Mouse (Mus musculus): ENCODE data around the gene Spata46.

The Spata46 gene

DNA sequence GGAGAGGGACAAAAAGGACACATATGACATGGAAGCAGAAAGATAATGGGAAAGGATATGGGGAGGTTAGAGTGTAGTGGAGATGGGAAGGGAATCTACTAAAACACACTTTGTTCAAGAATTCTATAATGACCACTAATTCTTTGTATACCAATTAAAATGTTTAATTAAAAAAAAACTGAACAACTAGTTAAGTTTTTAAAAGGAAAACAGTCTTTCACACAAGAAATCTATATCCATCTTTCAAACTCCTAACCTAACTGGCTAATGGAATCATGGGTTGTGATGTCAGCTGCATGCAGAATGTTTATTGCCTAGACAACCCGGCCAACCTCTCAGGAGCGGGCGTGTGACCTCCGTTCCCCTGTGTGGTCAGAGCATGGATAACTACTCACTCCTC, at the start of gene Spata46:
Spata46 (plus strand) TSS at position 301 of the 400 bp plus-strand sequence.
- DNase-seq (ENCODE audit: low read depth, low spot score) = no peak

DNA sequence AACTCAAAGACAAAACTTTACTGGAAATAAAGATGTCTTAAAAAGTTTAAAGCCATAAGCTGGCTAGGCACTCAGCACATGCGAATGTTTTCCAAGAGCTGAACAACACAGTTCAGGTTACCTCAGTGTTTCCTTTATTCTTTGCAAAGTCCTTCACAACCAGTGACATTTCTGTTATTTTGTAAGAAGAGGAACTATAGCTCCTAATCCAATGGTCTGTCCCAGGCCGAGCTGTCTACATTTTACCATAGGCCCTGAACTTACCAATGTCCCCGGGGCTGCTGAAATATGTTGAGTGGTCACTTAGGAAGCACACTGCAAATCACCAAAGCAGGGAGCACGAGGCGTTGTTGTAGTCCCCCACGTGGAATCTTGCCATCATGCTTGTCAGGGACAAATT, 38.3 kb upstream of the Spata46 start:
- DNase-seq (ENCODE audit: low read depth, low spot score) = no peak

DNA sequence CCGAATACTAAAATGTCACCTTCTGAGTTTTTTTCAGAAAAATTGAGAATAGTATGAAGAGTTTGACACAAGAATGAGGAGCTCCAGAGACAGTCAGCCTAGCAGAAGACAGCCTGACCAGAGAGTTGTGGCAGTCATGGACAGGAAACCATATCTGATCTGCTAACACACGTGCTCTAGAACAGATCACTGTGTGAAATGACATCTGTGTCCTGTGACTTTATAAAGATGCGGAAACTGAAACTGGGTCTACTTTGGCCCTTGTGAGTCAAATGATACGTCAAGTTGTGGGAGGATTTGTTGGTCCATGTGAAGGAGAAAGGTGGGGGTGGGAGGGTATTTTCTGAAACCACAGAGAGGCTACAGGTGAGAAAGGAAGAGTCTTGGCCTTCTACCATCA, 37.9 kb upstream of the Spata46 start:
- DNase-seq (ENCODE audit: low read depth, low spot score) = no peak

DNA sequence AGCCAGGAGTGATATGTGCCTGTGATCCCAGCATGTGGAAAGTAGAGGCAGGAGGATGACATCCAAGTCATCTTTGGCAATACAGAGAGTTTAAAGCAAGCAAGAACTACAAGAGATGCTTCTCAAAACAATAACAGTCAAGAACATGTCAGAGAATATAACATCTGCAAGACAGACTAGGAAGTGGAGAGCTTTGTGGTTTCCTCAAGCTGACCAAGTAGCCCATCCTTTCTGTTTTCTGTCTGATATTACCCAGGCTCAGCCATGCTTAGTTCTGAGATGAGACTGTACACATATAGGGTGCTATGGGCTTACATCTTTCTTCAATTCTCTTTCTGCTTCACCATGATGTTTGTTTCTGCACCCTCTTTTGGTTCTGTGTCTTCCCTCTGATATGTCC, 35.4 kb upstream of the Spata46 start:
- no peak for DNase-seq (ENCODE audit: low read depth, low spot score)

DNA sequence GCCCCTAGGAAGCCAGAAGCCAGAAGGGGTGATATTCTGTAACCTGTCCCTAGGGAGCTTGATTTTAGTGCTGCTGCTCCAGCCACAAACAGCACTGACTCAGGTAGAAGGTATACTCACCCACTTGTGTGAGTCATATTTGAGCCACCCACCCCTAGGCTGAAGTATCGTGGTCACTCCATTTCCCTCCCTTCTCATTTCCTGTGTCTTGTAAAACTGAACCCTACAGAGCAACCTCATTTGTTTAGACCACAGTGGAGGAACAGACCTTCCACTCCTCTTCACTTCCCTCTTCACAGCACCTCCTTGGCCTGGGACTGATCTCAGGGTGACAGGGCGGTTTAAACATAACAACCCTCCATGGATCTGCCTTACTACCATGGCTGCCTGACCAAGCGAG, 31.6 kb upstream of the Spata46 start, which contains the start of gene Sh2d1b1:
Sh2d1b1 (plus strand) TSS at position 305 of the 400 bp plus-strand sequence.
- DNase-seq (ENCODE audit: low read depth, low spot score) = no peak

DNA sequence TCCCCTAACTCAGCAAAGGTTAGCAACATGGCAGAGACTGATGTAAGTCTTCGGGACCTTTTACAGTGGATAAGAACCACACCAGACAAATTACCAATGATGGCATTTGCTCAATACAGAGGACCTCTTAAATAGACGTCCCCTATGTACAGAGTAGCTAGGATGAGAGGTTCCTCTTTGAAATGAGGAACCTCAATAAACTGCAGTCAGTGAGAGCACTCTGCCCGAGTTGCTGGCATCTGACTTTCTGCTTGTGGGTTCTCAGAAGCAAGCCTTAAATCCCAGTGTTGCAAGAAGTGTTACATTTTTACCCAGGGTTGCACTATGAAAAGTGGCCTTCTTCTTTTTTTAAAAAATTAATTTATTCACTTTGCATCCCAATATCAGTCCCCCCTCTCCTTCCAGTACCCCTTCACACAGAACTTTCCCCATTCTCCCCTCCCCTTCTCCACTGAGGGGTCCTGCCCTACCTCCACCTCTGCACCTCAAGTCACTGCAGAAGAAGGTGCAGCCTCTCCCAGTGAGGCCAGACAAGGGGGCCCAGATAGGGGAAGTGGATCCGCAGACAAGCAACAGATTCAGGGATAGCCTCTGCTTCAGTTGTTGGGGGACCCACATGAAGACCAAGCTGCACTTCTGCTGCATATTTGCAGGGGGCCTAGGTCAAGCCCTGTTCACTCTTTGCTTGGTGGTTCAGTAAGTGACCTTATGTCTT, 26.0 kb upstream of the Spata46 start:
- DNase-seq (ENCODE audit: low read depth, low spot score) = no peak

DNA sequence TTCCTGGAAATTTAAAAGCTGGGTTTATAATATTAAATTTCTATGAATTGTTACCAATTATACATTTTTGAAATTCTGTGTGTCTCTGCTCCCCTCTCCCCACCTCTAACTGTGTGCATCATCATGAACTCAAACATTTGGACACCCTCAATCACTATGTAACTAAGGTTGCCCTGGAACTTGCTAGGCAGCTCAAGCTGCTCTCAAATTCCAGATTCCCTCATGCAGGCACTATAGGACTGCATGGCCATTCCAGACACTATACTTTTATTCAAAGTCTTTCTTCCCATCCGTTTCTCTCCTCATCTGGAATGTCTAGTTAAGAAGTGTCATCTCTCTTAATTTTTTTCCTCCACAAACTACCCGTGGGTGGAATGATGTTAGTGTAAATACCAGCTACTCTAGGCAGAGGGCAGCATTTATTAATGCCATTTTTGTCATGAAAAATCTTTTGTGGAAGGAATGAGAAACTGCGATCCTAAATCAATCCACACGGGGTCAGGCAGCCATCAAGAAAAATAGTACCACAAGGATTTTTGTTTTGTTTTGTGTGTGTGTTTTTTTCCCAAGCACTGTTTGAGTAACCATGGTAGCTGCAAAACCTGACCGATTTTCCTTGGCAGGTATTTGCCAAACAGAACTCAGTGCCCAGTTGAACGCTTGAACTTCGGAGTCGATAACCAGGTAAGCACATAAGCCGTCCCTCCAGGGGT, 16.2 kb upstream of the Spata46 start:
- peak; percentile 49 for DNase-seq (ENCODE audit: low read depth, low spot score)

DNA sequence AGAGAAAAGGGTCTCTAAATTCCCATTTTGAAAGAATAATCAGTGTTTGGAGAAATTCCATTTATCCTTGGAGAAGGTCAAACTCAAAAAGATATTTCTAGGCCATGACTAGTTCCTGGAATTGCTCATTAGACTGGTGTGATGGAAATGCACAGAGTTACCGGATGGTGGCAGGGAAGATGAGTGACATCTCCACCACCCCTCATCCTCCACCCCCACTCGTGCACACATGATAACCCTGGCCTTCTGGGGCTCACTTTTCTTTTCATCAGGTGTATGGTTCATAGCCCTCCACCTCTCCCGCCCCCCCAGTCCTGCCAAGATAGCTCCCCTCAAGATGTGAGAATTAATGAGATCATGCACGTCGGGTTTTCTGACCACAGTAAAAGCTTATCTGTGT, 15.3 kb upstream of the Spata46 start:
- DNase-seq (ENCODE audit: low read depth, low spot score) = no peak

DNA sequence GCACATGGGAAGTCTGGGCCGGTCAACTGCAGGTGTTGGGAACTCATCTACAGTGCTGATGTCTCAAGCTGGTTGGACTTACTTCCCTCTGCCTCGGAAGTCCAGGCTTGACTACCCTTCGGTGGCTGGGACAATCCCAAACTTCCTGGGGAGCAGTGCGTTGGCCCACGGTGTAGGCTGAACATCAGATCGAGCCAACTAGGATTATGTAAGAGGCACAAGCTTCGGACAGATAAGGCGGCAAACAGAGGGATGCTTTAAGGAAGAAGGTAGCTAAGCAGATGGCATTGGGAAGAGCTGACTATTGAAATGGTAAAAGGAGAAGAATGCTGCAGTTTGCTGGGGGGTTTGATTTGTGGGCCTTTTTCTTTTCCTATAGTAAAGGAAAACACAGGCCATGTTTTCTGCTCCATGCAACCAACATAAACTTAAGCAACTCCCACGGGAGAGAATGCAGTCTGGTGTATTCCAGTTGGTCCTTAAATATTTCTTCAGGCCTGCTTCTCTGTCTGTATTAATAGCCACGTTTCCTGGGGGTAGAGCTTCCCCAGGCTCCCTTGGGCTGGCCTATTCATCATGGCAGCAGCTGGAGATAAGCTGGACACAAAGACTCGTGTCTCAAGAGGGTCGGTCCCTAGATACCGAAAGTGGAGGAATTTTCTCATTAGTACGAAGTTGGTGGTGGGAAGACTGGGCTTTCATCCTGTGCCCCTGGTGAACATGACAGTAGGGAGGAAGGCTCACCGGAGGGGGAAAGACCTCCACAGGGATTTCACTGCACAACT, 13.6 kb upstream of the Spata46 start:
- no peak for DNase-seq (ENCODE audit: low read depth, low spot score)

DNA sequence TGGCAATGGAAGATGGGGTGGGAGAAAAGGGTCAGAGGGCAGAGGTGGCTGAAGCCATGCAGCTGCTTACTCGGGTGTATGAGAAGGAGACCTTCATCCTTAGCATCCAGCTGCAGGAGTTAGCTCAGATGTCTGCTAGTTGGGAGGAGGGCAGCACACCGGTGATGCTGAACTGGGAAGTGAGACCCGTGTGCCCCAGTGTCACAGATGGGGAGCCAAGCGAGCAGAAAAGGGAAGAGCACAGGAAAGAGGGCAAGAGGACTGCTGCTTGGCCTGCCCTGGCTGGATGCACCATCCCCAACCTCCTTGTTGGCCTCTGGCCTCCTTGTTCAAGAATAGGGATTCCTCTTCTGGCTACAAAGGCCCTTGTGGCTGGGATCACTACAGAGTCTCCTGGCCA, 9.1 kb upstream of the Spata46 start:
- no peak for DNase-seq (ENCODE audit: low read depth, low spot score)

DNA sequence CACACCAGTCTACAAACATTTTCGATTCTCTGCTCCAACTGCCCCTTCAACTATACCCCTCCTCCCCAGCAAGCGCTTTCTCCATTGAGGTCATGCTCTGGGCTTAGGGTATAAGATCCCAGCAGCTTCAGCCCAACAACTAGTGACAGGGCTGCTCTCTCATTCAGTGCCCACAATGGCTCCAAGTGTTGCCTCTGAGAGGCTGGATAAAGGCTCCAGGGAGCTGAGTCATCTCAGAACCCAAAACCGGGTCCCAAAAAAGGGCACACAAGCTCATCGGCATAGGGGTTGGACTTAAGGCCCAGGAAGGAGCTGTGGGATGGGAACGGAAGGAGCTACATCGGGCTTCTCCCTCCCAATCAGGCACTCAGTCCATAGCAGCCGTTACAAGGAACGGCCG, 6.9 kb upstream of the Spata46 start:
- no peak for DNase-seq (ENCODE audit: low read depth, low spot score)

DNA sequence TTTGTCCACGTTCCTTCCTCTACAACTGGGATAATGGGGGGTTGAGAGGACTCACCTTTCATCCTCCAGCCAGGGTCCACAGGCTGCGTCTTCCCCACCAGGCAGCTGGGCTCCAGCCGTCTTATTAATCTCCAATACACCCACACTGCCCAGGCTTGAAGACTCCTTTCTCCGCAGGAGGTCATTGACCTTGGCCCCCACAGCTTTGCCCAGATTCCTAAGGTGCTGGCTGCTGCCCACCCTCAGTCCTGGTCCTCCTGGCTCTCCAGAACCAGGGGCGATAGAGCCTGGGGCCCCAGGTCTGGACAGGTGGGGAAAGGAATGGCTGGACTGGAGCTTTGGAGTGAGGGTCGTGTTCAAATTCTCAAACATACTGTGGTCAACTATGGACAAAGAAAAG, 6.1 kb upstream of the Spata46 start:
- no peak for DNase-seq (ENCODE audit: low read depth, low spot score)

DNA sequence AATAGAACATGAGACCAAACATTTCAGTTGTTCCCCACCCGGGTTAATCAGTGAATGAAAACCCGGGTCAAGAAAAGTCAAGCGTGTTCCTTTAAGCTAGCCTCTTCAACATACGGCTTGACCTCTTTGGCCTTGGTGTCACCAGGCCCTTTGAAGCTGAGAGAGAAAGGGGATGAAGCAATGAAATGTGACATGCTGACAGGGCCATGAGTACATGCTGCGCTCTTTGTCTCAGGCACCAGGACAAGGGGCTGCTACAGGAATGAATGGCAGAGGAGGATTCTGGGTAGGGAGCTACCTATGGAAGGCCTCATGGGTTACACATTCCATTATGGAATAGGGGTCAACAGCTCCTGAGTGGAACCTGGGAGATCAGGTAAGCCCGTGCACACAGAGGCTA, 5.5 kb upstream of the Spata46 start:
- no peak for DNase-seq (ENCODE audit: low read depth, low spot score)

DNA sequence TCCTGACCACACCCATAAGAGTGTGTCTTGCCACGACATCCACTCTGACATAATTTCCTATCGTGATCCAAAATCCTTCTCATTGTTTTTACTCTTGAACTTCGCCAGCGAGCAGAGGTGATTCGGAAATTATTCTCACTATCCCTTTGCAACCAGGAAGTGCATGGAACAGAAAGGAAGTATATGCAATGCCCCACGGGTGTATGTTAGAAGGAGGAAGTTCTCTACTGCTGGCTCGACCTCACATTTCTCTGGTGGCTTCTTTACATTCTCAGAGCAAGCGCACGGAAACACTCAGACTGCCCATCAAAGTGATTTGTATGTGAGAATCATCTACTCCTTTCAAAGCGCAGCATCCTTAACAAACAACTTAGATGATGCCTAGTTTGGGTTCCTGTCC, 3.6 kb upstream of the Spata46 start:
- no peak for DNase-seq (ENCODE audit: low read depth, low spot score)

DNA sequence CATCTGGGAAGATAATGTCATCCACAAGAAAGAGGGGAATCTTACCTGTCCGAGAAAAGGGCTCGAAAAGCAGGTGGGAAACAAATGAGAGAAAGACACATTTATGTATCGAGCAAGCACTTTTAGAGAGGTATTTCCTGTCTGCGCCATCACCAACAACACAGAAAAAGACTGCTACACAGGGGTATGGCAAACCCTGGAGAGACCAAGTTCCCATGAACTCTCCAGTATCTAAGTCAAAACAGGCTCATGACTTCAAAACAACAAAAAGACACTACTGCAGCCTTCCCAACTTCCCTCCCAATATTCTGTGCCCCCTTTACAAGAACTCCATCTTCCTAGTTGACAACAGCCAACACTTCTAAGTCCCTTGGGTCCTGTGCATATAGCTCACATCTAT, 2.4 kb upstream of the Spata46 start, which contains the start of gene Gm7694:
Gm7694 (minus strand) TSS at position 101 of the 400 bp plus-strand sequence.
- no peak for DNase-seq (ENCODE audit: low read depth, low spot score)

DNA sequence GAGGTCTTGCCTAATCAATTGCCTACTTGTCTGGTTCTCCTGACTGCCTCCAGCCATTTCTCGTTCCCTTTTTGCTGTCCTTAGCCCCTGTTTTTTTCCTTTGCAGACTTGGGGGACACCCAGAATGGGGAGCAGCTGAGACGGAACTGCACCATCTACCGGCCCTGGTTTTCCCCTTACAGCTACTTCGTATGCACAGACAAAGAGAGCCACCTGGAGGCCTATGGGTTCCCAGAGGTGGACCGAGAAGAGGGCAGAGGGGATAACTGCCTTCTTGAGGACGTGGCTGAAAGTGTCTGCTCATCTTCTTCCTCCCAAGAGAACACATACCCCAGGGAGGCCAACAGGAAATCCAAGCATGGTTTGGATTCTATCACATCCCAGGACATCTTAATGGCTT, 2.8 kb downstream of the Spata46 start:
- DNase-seq (ENCODE audit: low read depth, low spot score) = no peak

DNA sequence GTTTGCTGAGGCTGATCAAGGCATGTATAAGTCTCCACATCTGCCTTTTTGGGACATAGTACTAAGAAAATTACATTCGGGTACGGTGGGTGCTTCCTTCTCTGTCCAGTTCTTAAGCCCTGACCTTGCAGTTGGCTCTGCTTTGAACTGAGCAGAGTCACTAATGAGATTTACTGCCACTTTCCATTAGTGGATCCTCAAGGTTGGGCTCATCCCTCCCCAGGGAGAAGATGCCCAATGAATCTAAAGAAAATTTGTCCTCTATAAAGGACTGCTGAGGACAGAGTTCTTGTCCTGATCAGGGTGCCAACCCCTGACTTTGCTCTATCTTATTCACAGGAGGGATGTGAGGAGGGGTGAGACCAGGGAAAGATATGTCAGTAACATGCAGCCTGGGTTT, 13.4 kb downstream of the Spata46 start:
- DNase-seq (ENCODE audit: low read depth, low spot score) = no peak

DNA sequence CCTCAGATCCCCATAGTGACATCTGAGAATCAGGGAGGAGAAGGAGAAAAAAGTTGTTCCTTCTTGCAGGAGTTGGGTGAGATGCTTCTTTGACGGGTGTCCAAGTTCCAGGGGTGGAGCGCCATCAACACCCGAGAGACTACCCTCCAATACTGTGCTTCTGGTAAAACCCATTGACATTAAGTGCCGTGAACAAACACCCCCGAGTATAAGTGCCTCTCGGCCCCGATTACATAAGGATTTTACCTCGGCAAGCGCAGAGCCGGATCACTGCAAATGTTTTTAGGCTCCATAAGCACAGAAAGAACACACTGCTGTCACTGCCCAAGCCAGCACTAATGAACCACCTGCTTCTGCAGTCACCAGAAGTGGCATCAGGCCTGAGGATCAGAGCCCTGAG, 14.4 kb downstream of the Spata46 start:
- DNase-seq (ENCODE audit: low read depth, low spot score) = no peak

DNA sequence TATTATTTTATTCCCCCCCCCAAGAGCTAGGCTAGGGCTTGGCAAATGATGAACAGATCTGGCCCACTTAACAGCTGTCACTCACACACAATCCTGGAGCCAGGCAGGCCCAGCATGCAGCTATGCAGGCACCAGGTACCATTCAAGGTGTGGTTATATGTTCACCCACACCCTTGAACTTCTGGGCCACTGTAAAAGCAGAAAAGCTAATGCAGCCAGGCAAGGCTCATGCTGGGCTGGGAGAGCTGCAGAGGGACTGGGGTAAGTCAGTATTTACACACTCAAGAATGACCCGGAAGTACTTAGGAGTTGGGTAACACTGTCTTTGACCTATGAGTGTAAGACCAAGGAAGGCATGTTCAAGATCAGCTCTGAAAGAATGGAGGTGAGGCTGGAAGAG, 15.7 kb downstream of the Spata46 start:
- no peak for DNase-seq (ENCODE audit: low read depth, low spot score)

DNA sequence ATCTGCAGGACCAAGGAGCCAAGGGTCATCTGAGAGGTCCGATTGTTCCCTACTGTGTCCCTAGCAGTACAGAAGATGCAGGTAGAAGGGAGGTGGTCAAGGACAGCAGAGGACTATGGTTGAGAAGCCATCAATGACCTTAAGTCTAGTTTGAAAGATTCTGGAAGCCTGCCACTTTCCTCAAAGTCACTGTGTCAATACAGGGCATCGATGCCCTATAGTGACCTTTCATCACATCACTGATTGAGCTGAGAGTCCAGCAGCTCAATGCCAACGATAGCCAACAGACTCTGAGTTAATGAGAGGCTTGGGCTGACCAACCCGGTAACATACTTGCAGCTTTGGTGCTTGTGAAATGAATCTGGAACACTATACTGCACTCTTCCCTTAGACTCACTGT, 16.7 kb downstream of the Spata46 start:
- no peak for DNase-seq (ENCODE audit: low read depth, low spot score)

DNA sequence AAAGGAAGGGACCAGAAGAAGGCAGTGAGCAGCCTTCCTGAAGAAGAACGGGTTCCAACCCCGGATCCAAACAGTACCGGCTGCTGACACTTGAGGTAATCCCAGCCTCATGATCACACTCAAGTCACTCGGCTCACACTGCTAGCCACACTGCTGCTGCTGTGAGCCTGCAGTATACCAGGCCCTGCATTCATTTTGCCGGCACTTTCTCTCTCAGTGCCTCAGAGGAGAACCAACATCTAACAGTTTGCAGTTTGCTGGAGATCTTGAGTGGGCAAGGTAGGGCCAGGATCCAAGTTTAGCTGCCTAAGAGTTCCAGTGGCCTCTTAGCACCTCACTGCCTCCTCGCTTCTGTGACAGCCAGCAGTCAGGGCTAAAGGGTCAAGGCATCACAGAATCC, 23.3 kb downstream of the Spata46 start:
- DNase-seq (ENCODE audit: low read depth, low spot score) = no peak

DNA sequence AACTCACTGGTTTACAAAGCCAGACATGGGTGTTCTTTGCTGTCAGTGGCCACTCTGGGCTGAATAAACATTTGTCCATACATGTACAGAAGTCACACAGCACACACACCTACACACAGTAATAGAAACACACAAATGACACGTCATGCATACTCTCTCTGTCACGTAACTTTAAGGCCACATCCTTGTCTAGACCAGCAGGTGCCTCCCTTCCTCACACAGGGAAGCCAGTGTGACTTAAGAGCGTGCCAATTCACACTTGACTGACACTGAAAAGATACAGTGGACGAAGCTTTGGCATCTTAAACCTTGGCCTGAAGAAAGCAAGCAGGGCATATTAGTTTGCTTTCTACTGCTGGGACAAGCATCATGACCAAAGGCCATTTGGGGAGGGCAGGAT, 24.2 kb downstream of the Spata46 start:
- DNase-seq (ENCODE audit: low read depth, low spot score) = no peak

DNA sequence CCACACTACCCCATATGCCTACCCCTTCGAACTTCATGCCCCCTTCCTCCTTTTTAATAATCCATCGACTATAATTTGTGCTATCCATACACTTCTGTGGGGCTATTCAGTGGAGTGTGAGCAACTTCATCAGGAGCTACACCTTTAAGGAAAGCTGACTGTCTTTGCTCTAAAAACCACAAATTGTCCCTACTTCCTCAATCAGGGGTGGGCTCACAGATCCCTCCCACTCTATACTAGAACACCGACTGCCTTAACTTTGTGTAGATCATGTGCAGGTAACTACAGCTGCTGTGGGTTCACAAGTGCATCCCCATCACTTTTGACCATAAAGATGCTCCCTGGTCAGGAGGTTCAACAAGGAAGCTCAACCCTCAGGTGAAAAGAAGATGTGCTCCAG, 31.3 kb downstream of the Spata46 start:
- no peak for DNase-seq (ENCODE audit: low read depth, low spot score)

All from retina, postnatal 7 days (tissue).